Mouse (Mus musculus) liver, embryonic 12.5 days (tissue): ENCODE measurements at regions not wholly inside any gene's neighbourhood (a gene's known extent, or its start where the extent isn't known, plus 50 kb on each side); places are given as distances from the start of the nearest gene placed in this dataset.

ENCODE experiments used
- ATAC-seq: fragments of 200-750 bp; cut with Nextera tagmentation; 2 replicates; pipeline ENCODE4 v1.8.0; 2017; ENCODE audit warnings: moderate number of reproducible peaks, mild to moderate bottlenecking, moderate library complexity
- H3K27ac ChIP-seq: fragments of 300-500 bp; sonication (generic); 2 replicates; pipeline ENCODE4 v1.5.1; 2016; ENCODE audit warnings: mild to moderate bottlenecking
- H3K27me3 ChIP-seq: fragments of 300-500 bp; sonication (generic); replicated peaks from 2 replicates; pipeline ENCODE4 v1.6.1; 2016; ENCODE audit warnings: mild to moderate bottlenecking, moderate library complexity
- H3K36me3 ChIP-seq: fragments of 300-500 bp; sonication (generic); 2 replicates; pipeline ENCODE4 v1.6.1; 2016; ENCODE audit warnings: mild to moderate bottlenecking, moderate library complexity
- H3K4me1 ChIP-seq: fragments of 300-500 bp; sonication (generic); 2 replicates; pipeline ENCODE4 v1.6.1; 2016
- H3K4me2 ChIP-seq: fragments of 300-500 bp; sonication (generic); 2 replicates; pipeline ENCODE4 v1.6.1; 2016; ENCODE audit warnings: mild to moderate bottlenecking, moderate library complexity
- H3K4me3 ChIP-seq: fragments of 300-500 bp; sonication (generic); 2 replicates; pipeline ENCODE4 v1.5.1; 2016; ENCODE audit warnings: mild to moderate bottlenecking, moderate library complexity
- H3K9ac ChIP-seq: fragments of 300-500 bp; sonication (generic); 2 replicates; pipeline ENCODE4 v1.6.1; 2016; ENCODE audit warnings: mild to moderate bottlenecking, moderate library complexity
- H3K9me3 ChIP-seq: fragments of 300-500 bp; sonication (generic); replicated peaks from 2 replicates; pipeline ENCODE4 v1.6.1; 2016; ENCODE audit warnings: mild to moderate bottlenecking, moderate library complexity
- WGBS: fragments of 180-500 bp; shearing (Covaris S2); methylation state at CpG from one replicate; pipeline ENCODE4 v1.1.7; 2016; ENCODE audit not compliant: insufficient replicate concordance; 5-methylcytosine and 5-hydroxymethylcytosine counted together

DNA sequence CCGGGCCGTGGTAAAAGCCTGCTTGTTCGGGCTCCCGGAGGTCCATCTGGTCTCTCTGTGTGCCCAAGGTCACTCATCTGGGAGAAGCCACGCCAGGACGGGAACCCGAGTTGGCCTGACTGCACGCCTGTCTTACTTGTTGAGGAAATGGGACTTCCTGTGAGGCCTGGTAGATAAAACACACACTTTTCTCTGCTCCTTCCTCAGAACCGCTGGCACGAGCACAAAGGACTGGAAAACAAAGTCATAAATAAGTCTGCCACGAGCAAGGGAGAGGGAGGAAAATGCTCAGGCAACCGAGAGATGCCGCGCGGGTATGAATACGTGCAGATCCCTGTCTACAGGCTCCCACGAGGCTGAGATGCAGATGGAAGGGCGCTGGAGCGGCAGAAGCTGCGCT is 131.6 kb downstream of the Rybp start:
- Histone ChIP-seq H3K4me3 (no peak overlapping the region), H3K9ac (no peak overlapping the region), H3K27me3 (peaks cover 13% of the 10 kb centered on the region), H3K4me1 (peaks cover 24% of the 10 kb centered on the region), H3K4me2 (peak overlapping the region; percentile 1; the same call in 1 of the 2 replicates), H3K27ac (peak overlapping the region; percentile 54; the same call in 1 of the 2 replicates), H3K36me3 (no peaks in the 10 kb centered on the region), H3K9me3 (no peaks in the 10 kb centered on the region)
- no peak for ATAC-seq
- 22% methylated on average over 20 of the region's 20 CpGs for WGBS

DNA sequence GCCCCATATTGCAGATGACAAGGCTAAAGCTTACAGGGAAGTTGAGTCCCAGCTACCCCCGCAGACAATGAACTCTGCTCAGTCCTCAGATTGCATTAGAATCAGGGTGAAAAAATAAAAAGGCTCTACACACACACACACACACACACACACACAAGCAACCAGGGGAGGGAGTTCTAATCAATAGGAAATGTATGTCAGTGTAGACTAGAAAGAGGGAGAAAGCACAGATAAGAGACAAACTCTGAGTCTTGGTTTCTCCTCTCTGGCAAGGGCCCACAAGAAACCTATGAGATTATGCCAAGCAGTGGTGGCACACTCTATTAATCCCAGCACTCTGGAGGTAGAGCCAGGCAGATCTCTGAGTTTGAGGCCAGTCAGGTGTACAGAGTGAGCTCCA is 135.8 kb downstream of the Rybp start:
- Histone ChIP-seq H3K9me3 (no peaks in the 10 kb centered on the region), H3K4me2 (no peak overlapping the region), H3K27ac (no peak overlapping the region), H3K36me3 (no peaks in the 10 kb centered on the region), H3K27me3 (peaks cover 4% of the 10 kb centered on the region), H3K9ac (no peak overlapping the region), H3K4me3 (no peak overlapping the region), H3K4me1 (peaks cover 20% of the 10 kb centered on the region)
- 55% methylated on average over 1 of the region's 1 CpGs for WGBS
- no peak for ATAC-seq

DNA sequence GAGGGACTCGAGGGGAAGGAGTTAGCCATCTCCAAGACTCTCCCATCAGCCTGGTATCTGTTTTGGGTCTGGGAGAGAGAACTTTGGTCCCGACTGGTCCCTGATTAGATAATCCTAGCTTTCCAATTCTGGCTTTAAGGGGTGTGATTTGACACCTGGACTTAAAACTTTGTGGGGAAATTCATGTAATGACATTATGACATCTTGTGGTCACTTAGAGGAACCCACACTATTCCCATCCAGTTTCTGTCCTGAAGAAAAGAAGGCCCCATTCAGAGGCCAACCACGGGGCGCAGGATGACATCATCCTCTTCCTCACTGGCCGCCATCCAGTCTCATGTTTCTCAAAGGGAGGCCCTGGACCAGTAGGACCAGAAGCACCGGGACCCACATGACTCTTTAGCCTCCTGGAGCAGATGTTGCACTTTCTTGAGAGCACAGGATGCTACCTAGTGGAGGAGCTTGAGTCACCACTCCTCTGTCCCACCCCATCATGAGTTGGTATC is 136.5 kb downstream of the Rybp start:
- Histone ChIP-seq H3K36me3 (no peaks in the 10 kb centered on the region), H3K27me3 (no peaks in the 10 kb centered on the region; the same call in 1 of the 2 replicates), H3K9me3 (no peaks in the 10 kb centered on the region), H3K9ac (no peak overlapping the region), H3K4me1 (peaks cover 13% of the 10 kb centered on the region), H3K4me3 (no peak overlapping the region), H3K27ac (no peak overlapping the region), H3K4me2 (no peak overlapping the region)
- 55% methylated on average over 6 of the region's 6 CpGs for WGBS
- ATAC-seq = no peak

DNA sequence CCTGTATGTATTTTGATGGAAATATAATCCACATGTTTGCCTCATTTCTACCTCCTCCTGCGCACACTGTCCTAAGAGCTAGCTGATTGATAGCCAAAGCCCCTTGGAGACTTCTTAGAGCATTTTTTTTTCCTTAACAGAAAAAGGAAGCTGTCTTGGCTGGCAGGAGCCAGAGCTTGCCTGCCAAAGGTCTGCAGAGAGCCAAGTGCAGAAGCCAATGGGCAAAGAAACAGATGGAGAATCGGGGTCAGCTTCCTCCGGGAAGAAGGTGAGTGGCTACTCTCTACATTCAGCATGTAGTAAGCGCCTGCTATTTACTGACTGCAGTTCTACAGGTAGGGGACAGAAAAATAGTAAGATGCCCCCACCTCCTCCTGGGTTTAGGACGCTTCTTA is 137.8 kb downstream of the Rybp start:
- Histone ChIP-seq H3K27me3 (no peaks in the 10 kb centered on the region; the same call in 1 of the 2 replicates), H3K36me3 (no peaks in the 10 kb centered on the region), H3K27ac (no peak overlapping the region), H3K4me1 (peaks cover 16% of the 10 kb centered on the region), H3K4me3 (no peak overlapping the region), H3K4me2 (no peak overlapping the region), H3K9me3 (no peaks in the 10 kb centered on the region), H3K9ac (no peak overlapping the region)
- WGBS = 70% methylated on average over 5 of the region's 5 CpGs
- ATAC-seq = no peak

DNA sequence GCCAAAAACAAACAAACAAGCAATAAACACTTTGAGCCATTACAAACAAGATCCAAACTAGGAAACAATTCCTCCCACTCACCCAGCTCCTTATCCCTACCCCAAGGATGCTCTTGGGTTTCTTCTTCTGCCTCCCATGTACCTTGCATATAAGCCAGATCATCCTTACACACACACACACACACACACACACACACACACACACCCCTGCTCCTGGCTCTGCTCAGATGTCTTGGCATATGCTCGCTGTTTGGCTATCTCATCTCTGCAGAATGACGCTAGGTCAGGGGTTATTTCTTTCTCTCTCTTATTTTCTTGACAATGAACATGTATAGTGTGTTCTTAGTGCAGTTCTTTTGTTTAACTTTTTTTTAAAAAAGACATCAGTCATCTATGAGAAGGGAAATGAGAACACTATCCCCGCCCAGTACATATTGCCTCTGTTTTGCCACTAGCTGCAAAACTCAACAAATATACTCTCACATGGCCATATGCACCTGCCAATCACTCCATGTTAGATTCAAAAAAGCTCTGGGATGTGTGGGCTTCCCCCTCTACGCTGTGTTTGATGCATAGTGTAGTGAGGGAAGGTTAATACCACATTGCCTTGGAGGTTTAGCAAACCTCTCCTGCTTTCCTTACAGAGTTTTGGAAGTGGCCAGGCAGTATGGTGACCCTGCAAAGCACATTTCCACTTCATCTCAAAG is 138.4 kb downstream of the Rybp start:
- 52% methylated on average over 4 of the region's 4 CpGs for WGBS
- H3K27me3 ChIP-seq = no peaks in the 10 kb centered on the region; the same call in 1 of the 2 replicates
- H3K4me1 ChIP-seq = peaks cover 22% of the 10 kb centered on the region
- H3K36me3 ChIP-seq = no peaks in the 10 kb centered on the region
- no peak overlapping the region for H3K27ac ChIP-seq
- H3K9ac ChIP-seq = no peak overlapping the region
- no peaks in the 10 kb centered on the region for H3K9me3 ChIP-seq
- H3K4me2 ChIP-seq = no peak overlapping the region
- H3K4me3 ChIP-seq = no peak overlapping the region
- ATAC-seq = no peak

DNA sequence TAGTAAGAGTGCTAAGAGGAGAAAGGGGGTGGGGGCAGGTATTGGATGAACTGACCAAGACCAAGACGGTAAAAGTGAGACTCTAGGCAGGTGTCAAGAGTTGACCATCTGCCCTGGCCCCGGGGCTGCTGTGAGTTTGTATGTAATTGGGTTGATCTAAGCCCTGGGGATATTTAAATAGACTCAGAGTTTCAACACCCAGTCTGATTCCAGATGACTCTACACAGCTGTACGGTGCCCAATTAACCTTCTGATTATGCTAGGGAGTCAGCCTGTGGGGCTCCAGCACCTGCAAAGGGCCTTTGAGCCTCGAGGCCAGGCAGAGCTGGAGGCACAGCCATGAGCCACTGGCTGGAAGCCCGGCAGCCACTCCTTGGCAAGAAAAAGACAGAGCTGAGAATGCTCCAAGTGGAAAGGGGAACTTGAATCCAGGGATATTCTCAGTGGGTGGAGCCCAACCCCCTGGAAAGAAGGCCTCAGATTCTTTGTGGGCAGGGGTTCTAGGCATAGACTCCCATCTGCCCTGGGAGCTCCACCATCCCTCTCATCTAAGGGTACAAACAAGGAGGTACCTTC is 140.8 kb downstream of the Rybp start:
- Histone ChIP-seq H3K4me3 (no peak overlapping the region), H3K9ac (no peak overlapping the region), H3K4me2 (no peak overlapping the region), H3K9me3 (no peaks in the 10 kb centered on the region), H3K27ac (no peak overlapping the region), H3K27me3 (peaks cover 11% of the 10 kb centered on the region; the same call in 1 of the 2 replicates), H3K36me3 (no peaks in the 10 kb centered on the region), H3K4me1 (peaks cover 39% of the 10 kb centered on the region)
- WGBS = 55% methylated on average over 5 of the region's 5 CpGs
- ATAC-seq = no peak

DNA sequence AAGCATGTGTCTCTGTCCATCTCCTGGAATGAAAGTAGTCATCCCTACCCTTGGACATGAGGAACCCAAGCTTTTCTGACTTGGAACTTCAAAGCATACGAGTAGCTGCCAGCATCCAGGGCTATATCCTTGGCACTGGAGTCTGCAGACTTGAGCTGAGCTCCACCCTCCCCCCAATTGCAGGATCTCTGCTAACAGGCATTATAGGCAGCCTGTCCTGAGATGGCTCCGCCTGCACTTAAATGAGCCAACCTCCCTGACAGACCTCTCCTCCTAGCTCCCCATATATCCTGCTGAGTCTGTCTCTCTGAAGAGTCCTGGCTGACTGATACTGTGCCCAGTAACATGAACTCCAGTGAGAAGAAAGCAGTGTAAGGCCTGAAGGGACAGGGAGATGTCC is 141.4 kb downstream of the Rybp start:
- H3K9me3 ChIP-seq = no peaks in the 10 kb centered on the region
- no peak overlapping the region for H3K9ac ChIP-seq
- H3K4me2 ChIP-seq = no peak overlapping the region
- WGBS = 67% methylated on average over 2 of the region's 2 CpGs
- H3K36me3 ChIP-seq = no peaks in the 10 kb centered on the region
- H3K4me3 ChIP-seq = no peak overlapping the region
- peaks cover 40% of the 10 kb centered on the region for H3K4me1 ChIP-seq
- H3K27ac ChIP-seq = no peak overlapping the region
- no peak for ATAC-seq
- H3K27me3 ChIP-seq = peaks cover 11% of the 10 kb centered on the region; the same call in 1 of the 2 replicates

DNA sequence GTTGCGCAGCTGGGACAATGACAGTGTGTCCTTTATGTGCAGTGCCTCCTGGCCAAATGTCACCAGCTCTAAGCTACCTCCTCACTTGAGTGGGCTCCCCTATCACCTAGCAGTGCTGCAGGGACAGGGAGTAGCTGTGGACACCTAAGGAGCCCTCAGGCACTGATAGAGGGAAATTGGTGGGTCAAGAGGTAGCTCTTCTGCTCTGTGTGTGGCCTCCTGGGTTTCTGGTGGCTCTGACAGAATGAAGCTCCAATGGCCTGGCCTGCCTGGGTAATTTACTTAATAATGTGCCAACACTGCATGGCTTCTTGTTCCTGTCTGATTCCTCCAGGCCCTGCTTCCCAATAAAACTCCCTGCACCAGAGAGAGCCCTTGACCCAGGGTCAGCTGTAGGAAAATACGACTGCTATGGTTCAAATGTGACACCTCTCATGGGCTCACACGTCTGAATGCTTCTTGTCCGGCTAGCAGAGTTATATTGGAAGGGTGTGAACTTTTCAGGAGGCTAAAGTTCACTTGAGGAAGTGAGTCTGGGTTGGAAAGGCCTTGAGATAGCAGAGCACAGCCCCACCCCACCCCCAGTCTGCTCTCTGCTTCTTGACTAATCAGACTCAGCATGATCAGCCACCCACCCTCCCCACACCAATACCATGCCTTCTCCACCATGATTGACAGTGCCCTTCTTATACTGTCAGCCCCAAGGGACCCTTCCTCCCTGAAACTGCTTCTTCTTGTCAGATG is 142.6 kb downstream of the Rybp start:
- H3K9me3 ChIP-seq = no peaks in the 10 kb centered on the region
- H3K27me3 ChIP-seq = peaks cover 13% of the 10 kb centered on the region; the same call in 1 of the 2 replicates
- no peak overlapping the region for H3K9ac ChIP-seq
- H3K4me3 ChIP-seq = no peak overlapping the region
- WGBS = 40% methylated on average over 4 of the region's 4 CpGs
- H3K27ac ChIP-seq = no peak overlapping the region
- peaks cover 42% of the 10 kb centered on the region for H3K4me1 ChIP-seq
- H3K36me3 ChIP-seq = no peaks in the 10 kb centered on the region
- H3K4me2 ChIP-seq = no peak overlapping the region
- ATAC-seq = peak; percentile 58; the same call in 1 of the 2 replicates

DNA sequence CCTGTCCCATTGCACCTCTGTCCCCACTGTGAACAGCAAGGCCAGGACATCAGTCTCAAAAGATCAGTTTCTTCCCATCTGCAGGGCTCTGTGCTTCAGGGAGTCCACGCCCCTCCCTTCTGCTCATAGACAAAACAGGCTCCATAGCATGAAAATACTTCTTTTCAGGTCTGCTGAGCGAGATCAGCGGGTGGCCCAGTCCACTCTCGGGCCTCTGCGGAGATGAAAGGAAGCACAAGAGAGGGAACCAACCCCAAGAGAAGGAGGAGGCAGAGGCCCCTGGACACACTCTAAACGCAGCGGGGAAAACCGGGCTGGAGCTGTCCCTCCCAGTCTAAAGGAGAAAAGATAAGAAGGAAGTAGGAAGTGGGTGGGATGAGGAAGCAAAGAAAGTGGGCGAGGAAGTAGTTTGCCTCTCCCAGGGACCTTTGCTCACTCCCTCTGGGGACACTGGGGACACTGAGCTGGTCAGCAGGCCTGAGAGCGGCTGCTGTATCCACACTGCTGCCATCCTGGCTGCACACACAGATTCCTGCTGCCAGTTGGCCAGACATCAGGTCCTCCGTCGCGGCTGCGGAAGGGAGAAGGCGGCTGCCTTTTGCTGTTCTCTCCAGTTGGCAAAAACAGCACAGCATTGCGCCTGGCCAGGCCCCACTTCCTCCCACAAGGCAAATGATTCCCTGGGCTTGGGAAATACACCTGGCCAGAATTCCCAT is 143.5 kb downstream of the Rybp start:
- peak overlapping the region; percentile 16; the same call in 1 of the 2 replicates for H3K27ac ChIP-seq

DNA sequence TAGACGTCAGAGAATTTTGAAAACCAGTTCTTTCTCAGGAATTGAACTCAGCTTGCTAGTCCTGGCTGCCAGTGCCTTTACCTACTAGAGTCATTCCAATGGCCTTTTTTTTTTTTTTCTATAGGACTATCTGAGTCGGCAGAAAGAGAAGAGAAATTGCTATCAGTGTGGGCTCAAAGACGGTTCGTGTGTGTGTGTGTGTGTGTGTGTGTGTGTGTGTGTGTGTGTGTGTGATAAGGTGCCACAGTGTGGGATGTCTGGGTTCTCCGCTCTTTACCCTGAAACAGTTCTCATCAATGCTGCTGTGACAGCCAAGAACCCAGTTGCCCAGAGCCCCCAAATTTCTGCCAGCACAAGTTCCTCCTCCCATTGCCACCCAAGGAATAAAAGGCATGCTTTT is 146.1 kb downstream of the Rybp start:
- WGBS = 30% methylated on average over 5 of the region's 5 CpGs
- no peak overlapping the region for H3K27ac ChIP-seq
- H3K9me3 ChIP-seq = no peaks in the 10 kb centered on the region
- peak; percentile 53; the same call in 1 of the 2 replicates for ATAC-seq
- H3K4me2 ChIP-seq = no peak overlapping the region
- H3K9ac ChIP-seq = no peak overlapping the region
- peaks cover 25% of the 10 kb centered on the region; the same call in 1 of the 2 replicates for H3K27me3 ChIP-seq
- no peak overlapping the region for H3K4me3 ChIP-seq
- peaks cover 42% of the 10 kb centered on the region for H3K4me1 ChIP-seq
- no peaks in the 10 kb centered on the region for H3K36me3 ChIP-seq

More for the DNA sequence above, 143.5 kb downstream of the Rybp start:
- H3K9me3 ChIP-seq = no peaks in the 10 kb centered on the region
- WGBS = 15% methylated on average over 16 of the region's 16 CpGs
- H3K4me1 ChIP-seq = peaks cover 42% of the 10 kb centered on the region
- H3K4me3 ChIP-seq = no peak overlapping the region
- no peak overlapping the region for H3K9ac ChIP-seq
- H3K27me3 ChIP-seq = peaks cover 19% of the 10 kb centered on the region; the same call in 1 of the 2 replicates
- H3K36me3 ChIP-seq = no peaks in the 10 kb centered on the region
- peak overlapping the region; percentile 30 for H3K4me2 ChIP-seq
- ATAC-seq = no peak; the same call in 1 of the 2 replicates

DNA sequence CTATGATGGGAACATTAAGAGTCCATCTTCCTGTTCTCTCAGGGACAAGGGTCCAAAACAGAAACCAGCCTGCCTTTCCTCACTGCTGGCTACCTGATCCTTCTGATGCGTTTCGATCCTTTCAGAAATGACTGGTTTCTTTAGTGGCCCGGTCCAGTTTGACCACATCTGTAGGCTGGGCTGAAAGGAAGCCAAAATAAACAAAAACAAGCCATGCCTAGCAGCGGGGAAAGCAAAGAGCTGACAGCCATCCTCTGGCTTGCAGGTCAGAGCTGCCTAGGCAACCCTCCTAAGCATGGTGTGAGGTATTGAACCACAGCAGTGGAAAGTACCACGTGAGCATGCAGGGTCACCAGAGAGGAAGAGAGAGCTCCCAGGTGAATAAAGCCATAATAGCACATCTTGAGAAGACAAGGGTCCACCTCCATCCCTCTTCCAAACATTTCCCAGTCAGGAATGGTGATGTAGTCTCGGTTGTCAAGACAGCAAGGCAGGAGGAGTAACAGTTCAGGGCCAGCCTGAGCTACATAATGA is 146.6 kb downstream of the Rybp start:
- no peak overlapping the region for H3K4me2 ChIP-seq
- no peak for ATAC-seq
- no peak overlapping the region for H3K9ac ChIP-seq
- WGBS = 54% methylated on average over 6 of the region's 6 CpGs
- H3K4me1 ChIP-seq = peaks cover 42% of the 10 kb centered on the region
- H3K9me3 ChIP-seq = no peaks in the 10 kb centered on the region
- H3K27me3 ChIP-seq = peaks cover 27% of the 10 kb centered on the region; the same call in 1 of the 2 replicates
- no peak overlapping the region for H3K4me3 ChIP-seq
- H3K36me3 ChIP-seq = no peaks in the 10 kb centered on the region
- H3K27ac ChIP-seq = no peak overlapping the region
